In the genomic region with DNA sequence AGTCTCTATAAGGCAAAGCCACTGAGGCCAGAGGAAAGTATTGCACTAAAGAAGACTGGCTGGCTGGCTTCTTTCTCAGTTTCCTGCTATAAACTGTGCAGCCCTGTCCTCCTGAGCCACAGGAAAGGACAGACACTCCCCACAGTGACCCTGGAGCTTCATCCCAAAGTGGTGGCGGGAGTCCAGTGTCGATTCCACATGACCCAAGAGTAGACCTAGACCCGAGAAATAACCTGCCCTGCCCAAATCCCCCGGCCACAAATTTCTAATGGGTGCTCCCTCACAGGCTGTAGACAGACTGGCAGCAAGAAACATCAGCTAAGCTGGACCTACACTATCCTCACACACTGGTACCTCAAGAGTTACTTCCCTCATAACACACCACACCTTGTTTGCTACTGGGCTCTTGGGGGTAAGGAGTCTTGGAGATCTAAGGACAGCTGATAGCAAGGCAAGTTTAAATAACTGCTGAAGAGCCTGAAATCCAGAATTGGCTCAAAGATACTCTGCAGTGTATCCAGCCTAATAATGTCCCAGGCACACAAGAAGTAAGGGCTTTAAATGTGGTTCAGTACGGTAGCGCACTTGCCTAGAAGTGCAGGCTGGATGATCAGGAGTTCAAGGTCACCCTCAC, we compare ENCODE assay signal across 10 mouse cellular contexts. TPM values are rescaled to one million over a fixed set of nuclear protein-coding genes. Genes with fewer than 3 reads are reported as not detected.
DNase-seq lines count a peak whose midpoint lies in the region; ATAC-seq and TF ChIP-seq lines count a peak whose summit lies in the region.
"Had no signal": no experiment of that assay in that cellular context is flagged by ENCODE, and none has a peak within 500 bp of the region (broad histone marks: within the 10 kb centered on the region; RNA-seq: fewer than 3 reads in every experiment).

No protein-coding gene starts in this region.

- no peaks in the 10 kb centered on the region for H3K9me3 ChIP-seq in forebrain, embryonic 10.5 days
- no peaks in the 10 kb centered on the region for H3K9me3 ChIP-seq in forebrain, embryonic 13.5 days (replicated peaks)
- H3K9me3 ChIP-seq in lung, embryonic 14.5 days (ENCODE audit: low read depth, low read length) = no peaks in the 10 kb centered on the region
- no peaks in the 10 kb centered on the region for H3K9me3 ChIP-seq in embryonic facial prominence, embryonic 14.5 days (ENCODE audit: control insufficient read depth, low read length)
- H3K9me3 ChIP-seq: liver, embryonic 15.5 days; midbrain, embryonic 12.5 days had no signal

- peaks cover 55% of the 10 kb centered on the region for H3K27me3 ChIP-seq in forebrain, embryonic 10.5 days (ENCODE audit: poor library complexity, severe bottlenecking)
- H3K27me3 ChIP-seq in forebrain, embryonic 13.5 days = 0 out of 2 replicates have a peak, but pooled peaks cover 5% of the 10 kb centered on the region
- no peaks in the 10 kb centered on the region for H3K27me3 ChIP-seq in lung, embryonic 14.5 days (ENCODE audit: insufficient read depth, low read length)
- H3K27me3 ChIP-seq in embryonic facial prominence, embryonic 14.5 days (replicated peaks; ENCODE audit: control insufficient read depth, insufficient read depth, low read length) = no peaks in the 10 kb centered on the region
- H3K27me3 ChIP-seq in small intestine, adult 2 months (ENCODE audit: control insufficient read depth, insufficient read depth, low read length) = no peaks in the 10 kb centered on the region

- ATAC-seq in forebrain, embryonic 13.5 days = no peak
- ATAC-seq in lung, embryonic 14.5 days (ENCODE audit: insufficient read depth) = no peak
- ATAC-seq in embryonic facial prominence, embryonic 14.5 days (ENCODE audit: low read depth) = no peak

- H3K9ac ChIP-seq in forebrain, embryonic 13.5 days = no peak overlapping the region
- H3K9ac ChIP-seq in lung, embryonic 14.5 days = no peak overlapping the region
- H3K9ac ChIP-seq in embryonic facial prominence, embryonic 14.5 days (ENCODE audit: low read depth, low read length) = no peak overlapping the region
- H3K9ac ChIP-seq: liver, embryonic 15.5 days; midbrain, embryonic 12.5 days had no signal

- H3K4me1 ChIP-seq in forebrain, embryonic 10.5 days = peaks cover 63% of the 10 kb centered on the region
- peaks cover 41% of the 10 kb centered on the region for H3K4me1 ChIP-seq in forebrain, embryonic 13.5 days
- H3K4me1 ChIP-seq in lung, embryonic 14.5 days (ENCODE audit: insufficient read depth) = peaks cover 21% of the 10 kb centered on the region
- H3K4me1 ChIP-seq in embryonic facial prominence, embryonic 14.5 days (ENCODE audit: control insufficient read depth, insufficient read depth, low read length) = peaks cover 39% of the 10 kb centered on the region
- H3K4me1 ChIP-seq in small intestine, adult 2 months (ENCODE audit: control insufficient read depth, insufficient read depth, insufficient read length, low read length) = peaks cover 20% of the 10 kb centered on the region

- no peak overlapping the region for H3K27ac ChIP-seq in forebrain, embryonic 10.5 days
- no peak overlapping the region for H3K27ac ChIP-seq in forebrain, embryonic 13.5 days
- H3K27ac ChIP-seq in lung, embryonic 14.5 days (ENCODE audit: low read depth) = 0 out of 2 replicates have a peak overlapping the region, but pooled peaks have one; percentile 98
- peak overlapping the region; percentile 95 for H3K27ac ChIP-seq in embryonic facial prominence, embryonic 14.5 days (replicated peaks; ENCODE audit: low read depth, low read length)
- peak overlapping the region; percentile 42; the same call in 1 of the 2 replicates for H3K27ac ChIP-seq in small intestine, adult 2 months (ENCODE audit: insufficient read depth, low read depth, low read length)
- H3K27ac ChIP-seq: midbrain, embryonic 12.5 days had no signal

- H3K4me2 ChIP-seq in forebrain, embryonic 13.5 days = no peak overlapping the region
- H3K4me2 ChIP-seq in lung, embryonic 14.5 days = no peak overlapping the region
- H3K4me2 ChIP-seq in embryonic facial prominence, embryonic 14.5 days (ENCODE audit: low read depth, low read length) = no peak overlapping the region

- no peak for TF ChIP-seq POLR2A in small intestine, adult 2 months (IDR thresholded peaks at IDR 0.05; ENCODE audit: low read depth, low read length)

- no peaks in the 10 kb centered on the region for H3K36me3 ChIP-seq in forebrain, embryonic 10.5 days (replicated peaks)
- H3K36me3 ChIP-seq in forebrain, embryonic 13.5 days (ENCODE audit: poor library complexity, severe bottlenecking) = no peaks in the 10 kb centered on the region
- no peaks in the 10 kb centered on the region for H3K36me3 ChIP-seq in lung, embryonic 14.5 days (ENCODE audit: insufficient read depth)
- no peaks in the 10 kb centered on the region for H3K36me3 ChIP-seq in embryonic facial prominence, embryonic 14.5 days (ENCODE audit: control insufficient read depth, insufficient read depth, low read length)
- no peaks in the 10 kb centered on the region for H3K36me3 ChIP-seq in small intestine, adult 2 months (ENCODE audit: control insufficient read depth, insufficient read depth, low read length)
- H3K36me3 ChIP-seq: liver, embryonic 15.5 days; midbrain, embryonic 12.5 days had no signal

- 81% methylated on average over 6 of the region's 6 CpGs for WGBS in forebrain, embryonic 10.5 days
- WGBS in forebrain, embryonic 13.5 days = 85% methylated on average over 6 of the region's 6 CpGs
- 75% methylated on average over 6 of the region's 6 CpGs for WGBS in lung, embryonic 14.5 days
- 75% methylated on average over 6 of the region's 6 CpGs for WGBS in embryonic facial prominence, embryonic 14.5 days
- WGBS in small intestine, adult 2 months = 75% methylated on average over 6 of the region's 6 CpGs

- DNase-seq in forebrain, embryonic 10.5 days (ENCODE audit: extremely low spot score, low spot score) = no peak
- no peak for DNase-seq in lung, embryonic 14.5 days
- no peak for DNase-seq in lung, postnatal 14 days
- no peak for DNase-seq in embryonic facial prominence, embryonic 14.5 days (ENCODE audit: low spot score)
- DNase-seq in layer of hippocampus, postnatal 25 days (ENCODE audit: extremely low spot score in 1 of 2, low spot score in 1 of 2) = no peak
- DNase-seq: gastrocnemius, postnatal 36 days had no signal

- TF ChIP-seq CTCF in lung, embryonic 14.5 days (IDR thresholded peaks at IDR 0.05; ENCODE audit: low read depth) = no peak
- no peak for TF ChIP-seq CTCF in small intestine, adult 2 months (IDR thresholded peaks at IDR 0.05; ENCODE audit: extremely low read depth, insufficient read length, insufficient replicate concordance, low read depth, low read length)

- H3K4me3 ChIP-seq in forebrain, embryonic 10.5 days = 0 out of 2 replicates have a peak overlapping the region, but pooled peaks have one; percentile 89
- no peak overlapping the region for H3K4me3 ChIP-seq in forebrain, embryonic 13.5 days
- no peak overlapping the region for H3K4me3 ChIP-seq in lung, embryonic 14.5 days (ENCODE audit: low read depth, low read length)
- no peak overlapping the region for H3K4me3 ChIP-seq in embryonic facial prominence, embryonic 14.5 days (ENCODE audit: low read depth, low read length)
- no peak overlapping the region for H3K4me3 ChIP-seq in small intestine, adult 2 months (ENCODE audit: low read depth, low read length)

RNA-seq across cellular contexts. Expression of a gene that starts 1.7 kb away (rescaled TPM):
- polyA plus RNA-seq in forebrain, embryonic 10.5 days (2016; fragmentation: Nextera tagmentation; extraction: Ambion mirVana) = 15.7 and 17.8 TPM in 2 replicates
- 25.6 and 27.3 TPM in 2 replicates for polyA plus RNA-seq in forebrain, embryonic 13.5 days (2015; fragmentation: Nextera tagmentation; extraction: Ambion mirVana)
- polyA plus RNA-seq in lung, embryonic 14.5 days (2014; fragmentation: Nextera tagmentation; extraction: Ambion mirVana) = 34.9 and 36.5 TPM in 2 replicates
- 34.9 and 37.3 TPM in 2 replicates for polyA plus RNA-seq in embryonic facial prominence, embryonic 14.5 days (2014; fragmentation: Nextera tagmentation; extraction: Ambion mirVana)
- polyA plus RNA-seq in small intestine, adult 2 months (2012; rRNA removed) = 43.2 and 49.9 TPM in 2 replicates
- 100 to 1,000 TPM; 229 to 297 TPM for total RNA-seq in layer of hippocampus, postnatal 25 days (2021)

Comparison
In these comparisons a context has a peak if more than half of its experiments do, and no peak if none do; other contexts are left out.
1. H3K27ac ChIP-seq: peak in lung, embryonic 14.5 days (single experiment), embryonic facial prominence, embryonic 14.5 days (single experiment) and small intestine, adult 2 months (single experiment); none in forebrain, embryonic 10.5 days (single experiment) and forebrain, embryonic 13.5 days (single experiment).